Mouse (Mus musculus): ENCODE results near the gene Shld2.

- TF ChIP-seq CTCF (IDR thresholded peaks at IDR 0.05; ENCODE audit: low read depth, low read length) (no peak), POLR2A (IDR thresholded peaks at IDR 0.05; ENCODE audit: borderline replicate concordance, low read depth, low read length) (no peak)
These were observed 83.7 kb downstream of the Shld2 start for GRCm38 (mm10) chr14:34226566-34226965.
